Mouse (Mus musculus) activated CD4-positive, CD25-positive, alpha-beta regulatory T cell, adult 4 months (primary cell): ENCODE data around the gene Prm2. TPM values are rescaled to one million over a fixed set of nuclear protein-coding genes. Genes with fewer than 3 reads are reported as not detected.

Experiments
- ATAC-seq: one replicate; pipeline ENCODE4 v1.8.0; 2017
- polyA plus RNA-seq, 2 experiments: library from polyadenylated mRNA; unstranded; fragments of 100-300 nt; shearing (Covaris generic); gene quantifications; one replicate each; pipeline ENCODE4 v1.2.1; 2017

The Prm2 gene
- polyA plus RNA-seq = not detected

GRCm38 (mm10) chr16:10796034-10796433, at the start of gene Prm2:
Gene Prm2, minus strand, starts transcription at chr16:10796134.
- no peak for ATAC-seq

DNA sequence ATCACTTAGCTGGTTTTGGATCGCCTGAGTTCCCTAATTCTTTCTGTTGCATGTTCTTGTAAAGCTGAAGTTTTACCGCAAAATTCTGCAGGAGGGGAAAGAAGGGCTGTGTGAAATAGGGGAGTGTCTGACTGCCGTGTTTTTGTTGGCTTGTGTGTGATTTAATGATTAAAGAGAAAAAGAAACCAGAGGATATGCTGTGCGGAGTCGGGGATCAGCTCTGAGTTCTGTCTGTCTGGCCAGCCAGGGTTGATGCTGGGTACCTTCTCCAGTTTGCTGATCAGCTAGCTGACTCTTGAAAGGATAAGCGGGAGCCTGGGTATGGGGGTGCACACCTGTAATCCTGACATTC, 48.4 kb upstream of the Prm2 start:
- ATAC-seq = peak; percentile 53

GRCm38 (mm10) chr16:10843486-10844318, 47.8 kb upstream of the Prm2 start:
- peak; percentile 84 for ATAC-seq

DNA sequence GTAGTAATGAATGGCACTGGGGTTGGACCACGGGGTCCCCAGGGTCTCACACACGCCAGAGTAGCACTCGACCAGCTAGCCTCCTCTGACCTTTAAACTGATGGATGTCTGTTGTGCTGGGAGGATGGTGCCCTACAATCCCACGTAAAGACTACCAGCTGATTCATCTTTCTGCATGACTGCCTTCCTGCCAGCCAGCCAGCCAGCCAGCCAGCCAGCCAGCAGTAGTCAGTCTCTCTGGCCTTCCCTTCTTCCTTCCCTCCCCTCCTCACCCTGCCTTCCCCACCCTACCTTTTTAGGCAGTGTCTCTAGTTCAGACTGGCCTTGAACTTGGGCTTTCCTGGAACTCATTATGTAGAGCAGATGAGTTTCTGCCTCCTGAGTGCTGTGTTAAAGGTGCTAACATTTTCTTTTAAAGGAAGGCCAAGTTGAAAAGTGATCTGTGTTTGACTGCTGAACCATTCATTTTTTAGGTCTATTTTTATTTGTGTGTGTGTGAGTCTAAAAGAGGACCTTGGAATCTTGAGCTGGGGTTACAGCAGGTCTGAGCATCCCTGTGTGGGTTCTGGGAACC, 46.4 kb upstream of the Prm2 start:
- ATAC-seq = no peak

DNA sequence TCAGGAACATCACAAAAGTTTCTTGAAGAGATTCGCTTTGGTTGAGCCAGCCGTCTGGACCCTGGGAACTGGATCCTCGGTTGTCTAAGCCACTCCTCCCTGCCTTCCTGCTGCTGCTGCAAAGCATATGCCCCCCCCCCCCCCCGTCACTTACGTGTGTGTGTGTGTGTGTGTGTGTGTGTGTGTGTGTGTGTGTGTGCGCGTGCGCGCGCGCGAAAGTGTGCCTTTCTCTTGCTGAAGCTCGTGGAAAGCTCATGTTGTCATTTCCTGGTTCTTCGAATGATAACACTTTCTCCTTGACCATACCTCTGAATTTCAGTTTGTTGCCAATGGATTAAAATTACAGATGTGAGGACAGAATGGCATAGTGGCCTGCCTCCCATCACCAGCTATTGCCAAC, 44.1 kb upstream of the Prm2 start:
- ATAC-seq = no peak

DNA sequence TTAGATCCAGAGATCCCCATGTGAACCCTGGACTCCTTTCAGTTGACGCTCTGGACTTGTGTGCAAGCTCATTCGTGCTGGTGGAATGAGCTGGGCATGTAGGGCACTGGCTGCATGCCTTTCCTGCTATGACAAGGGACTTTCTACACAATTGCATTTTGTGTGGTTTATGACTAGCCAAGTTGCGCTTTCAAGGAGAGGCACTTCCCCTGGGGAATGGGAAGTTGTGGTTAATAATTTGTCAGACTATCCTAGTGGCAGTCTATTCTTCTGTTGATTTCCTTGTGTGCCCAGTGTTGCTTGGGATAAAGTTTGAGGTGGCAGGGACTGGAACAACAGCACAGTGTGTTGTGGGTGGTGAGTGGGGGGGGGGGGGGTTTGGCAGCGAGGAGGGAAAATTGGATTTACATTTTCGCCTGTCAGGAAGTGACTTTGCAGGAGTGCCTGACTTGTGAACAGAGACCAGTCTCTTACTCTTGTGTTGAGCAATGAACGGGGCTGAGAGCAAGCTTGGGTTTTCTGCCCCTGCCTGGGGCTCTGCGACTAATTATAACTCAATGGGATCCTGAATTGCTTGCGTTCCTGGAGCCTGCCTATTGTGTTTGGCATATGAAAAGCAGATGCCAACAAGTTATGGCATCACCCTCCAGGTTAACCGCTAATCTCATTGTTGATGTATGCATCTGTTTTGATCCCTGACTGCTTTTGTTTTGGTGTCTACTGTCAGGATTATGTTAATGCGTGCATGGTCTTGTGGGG, 42.7 kb upstream of the Prm2 start:
- ATAC-seq = no peak

GRCm38 (mm10) chr16:10837903-10838302, 42.0 kb upstream of the Prm2 start:
- ATAC-seq = no peak

DNA sequence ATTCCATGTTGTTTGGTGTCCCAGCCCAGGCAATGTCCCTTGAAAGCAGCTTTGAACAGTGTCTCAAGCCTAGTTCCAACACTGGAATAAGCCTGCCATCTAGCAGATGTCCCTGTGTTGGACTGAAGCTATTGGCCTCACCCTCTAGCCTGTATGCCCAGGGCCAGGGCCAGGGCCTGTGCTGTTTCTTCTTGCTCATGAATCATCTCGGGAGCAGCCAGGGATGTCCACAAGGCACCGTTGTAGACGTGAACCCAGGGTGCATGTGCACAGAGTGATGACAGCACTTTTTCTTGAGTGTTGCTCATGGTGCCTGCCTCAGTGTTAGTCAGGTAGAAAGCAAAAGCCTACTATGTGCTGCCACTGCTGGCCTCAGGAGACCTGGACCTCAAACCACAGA, 41.3 kb upstream of the Prm2 start:
- ATAC-seq = no peak

GRCm38 (mm10) chr16:10836388-10836787, 40.5 kb upstream of the Prm2 start:
- ATAC-seq = no peak

DNA sequence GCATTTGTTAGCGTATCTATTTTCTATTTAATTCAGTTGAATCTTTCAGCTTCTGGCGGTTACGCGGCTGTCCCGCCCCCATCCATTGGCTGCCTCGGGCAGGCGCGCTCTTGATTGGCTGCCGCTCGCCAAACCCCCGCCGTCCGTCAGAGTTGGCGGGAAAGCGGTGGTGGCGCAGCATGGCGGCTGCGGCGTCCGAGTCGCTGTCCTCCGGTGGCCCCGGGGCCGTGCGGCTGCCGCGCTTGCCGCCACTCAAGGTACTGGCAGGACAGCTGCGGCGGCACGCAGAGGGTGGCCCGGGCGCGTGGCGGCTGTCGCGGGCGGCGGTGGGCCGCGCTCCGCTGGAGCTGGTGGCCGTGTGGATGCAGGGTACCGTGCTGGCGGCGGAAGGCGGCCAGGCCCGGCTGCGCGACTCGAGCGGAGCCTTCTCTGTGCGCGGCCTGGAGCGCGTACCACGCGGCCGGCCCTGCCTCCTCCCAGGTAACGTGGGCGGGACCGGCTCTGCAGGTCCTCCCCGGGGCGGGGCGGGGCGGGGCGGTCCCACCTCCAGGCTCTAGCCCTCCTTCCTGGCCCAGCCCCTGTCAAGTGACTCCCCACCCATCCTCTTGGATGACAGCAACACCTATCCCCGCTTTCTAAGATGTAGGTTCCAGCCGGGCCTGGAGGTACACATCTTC, 39.1 kb upstream of the Prm2 start, which contains the start of gene Rmi2:
Rmi2 (plus strand) TSS at position 149 of the 677 bp plus-strand sequence.
- ATAC-seq = peak; percentile 85

DNA sequence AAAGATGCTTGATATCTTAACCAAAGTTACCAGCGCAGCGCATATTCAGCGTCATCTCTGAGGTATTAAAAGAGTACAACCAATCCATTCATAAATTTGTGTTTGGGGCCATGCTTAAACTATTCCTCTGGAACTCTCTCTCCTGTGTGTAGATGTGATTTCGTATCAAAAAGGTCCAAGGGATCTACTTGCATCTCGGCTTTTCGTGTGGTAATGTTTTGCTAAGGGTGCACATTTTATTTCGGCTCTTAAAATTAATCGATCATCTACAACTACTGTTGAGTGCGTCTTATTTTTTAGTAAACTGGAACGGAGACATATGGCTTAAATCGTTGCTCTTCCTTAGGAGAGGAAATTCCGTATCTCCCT, 38.6 kb upstream of the Prm2 start:
- no peak for ATAC-seq

GRCm38 (mm10) chr16:10828461-10828805, 32.5 kb upstream of the Prm2 start:
- ATAC-seq = no peak

GRCm38 (mm10) chr16:10827766-10828460, 32.0 kb upstream of the Prm2 start:
- ATAC-seq = peak; percentile 32

- no peak for ATAC-seq
These were observed 31.3 kb upstream of the Prm2 start for GRCm38 (mm10) chr16:10827269-10827668.

- ATAC-seq = no peak
These were observed 29.9 kb upstream of the Prm2 start for GRCm38 (mm10) chr16:10825840-10826239.

GRCm38 (mm10) chr16:10824536-10824935, 28.6 kb upstream of the Prm2 start:
- no peak for ATAC-seq

GRCm38 (mm10) chr16:10821387-10821786, 25.5 kb upstream of the Prm2 start:
- no peak for ATAC-seq

DNA sequence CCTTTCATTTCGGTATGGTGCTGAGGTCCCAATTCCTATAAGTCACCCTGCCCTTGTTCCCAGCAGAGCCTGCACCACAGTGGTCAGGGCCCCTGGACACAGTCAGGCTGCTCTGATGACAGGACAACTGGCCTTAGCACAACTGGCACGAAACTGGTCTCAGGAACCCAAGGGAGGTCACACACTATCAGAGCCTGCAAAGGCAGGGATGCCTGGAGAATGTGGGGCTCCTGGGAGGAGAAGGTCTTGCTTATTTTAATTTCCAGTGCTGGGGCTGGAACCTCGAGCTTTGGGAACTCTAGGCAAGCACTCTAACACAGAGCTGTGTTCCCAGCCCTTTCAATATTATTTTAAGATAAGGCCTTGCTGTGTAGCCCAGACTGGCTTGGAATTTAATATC, 24.0 kb upstream of the Prm2 start:
- ATAC-seq = no peak

DNA sequence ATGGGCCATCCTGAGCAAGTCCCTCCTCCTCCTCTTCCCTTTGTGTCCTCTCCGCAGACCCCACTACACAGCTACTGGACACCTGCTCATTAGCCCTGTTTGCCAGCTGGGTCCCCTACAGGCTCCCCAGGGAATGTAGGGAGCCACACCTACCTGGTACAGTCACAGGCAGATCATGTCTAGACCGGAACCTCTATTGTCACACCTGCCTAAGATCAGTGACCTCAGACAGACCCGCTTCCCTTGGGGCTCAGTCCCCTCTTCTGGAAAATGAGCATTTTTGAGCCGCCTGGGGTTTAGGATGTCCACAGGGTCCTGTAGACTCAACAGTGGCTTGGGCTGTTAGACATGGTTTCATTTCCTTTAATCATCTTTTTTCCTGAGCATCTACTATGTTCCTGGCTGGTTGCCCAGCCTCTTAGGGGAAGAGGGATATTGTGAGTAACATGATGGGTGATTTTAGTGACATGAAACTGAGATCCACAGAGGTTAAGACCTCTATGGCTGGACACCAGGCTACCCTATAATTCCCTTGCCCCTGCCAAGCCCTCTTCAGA, 22.7 kb upstream of the Prm2 start:
- ATAC-seq = no peak

GRCm38 (mm10) chr16:10814864-10815263, 18.9 kb upstream of the Prm2 start:
- ATAC-seq = peak; percentile 47

DNA sequence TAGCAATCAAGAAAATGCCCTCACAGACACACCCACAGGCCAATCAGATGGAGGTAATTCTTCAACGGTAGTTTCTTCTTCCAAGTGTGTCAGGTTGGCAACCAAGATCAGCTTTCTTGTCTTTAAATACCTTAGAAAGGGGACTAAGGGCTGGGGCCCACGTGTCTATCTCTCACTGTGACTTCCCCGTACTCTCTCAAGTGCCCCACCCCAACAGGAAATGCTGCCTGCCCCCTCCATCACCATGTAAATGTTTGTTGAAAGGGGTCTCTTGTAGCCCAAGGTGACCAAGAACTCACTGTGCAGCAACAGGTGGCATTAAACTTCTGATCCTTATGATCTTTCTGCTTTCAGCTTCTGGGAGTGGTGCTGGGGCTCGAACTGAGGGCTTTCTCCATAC, 17.8 kb upstream of the Prm2 start:
- ATAC-seq = no peak

- ATAC-seq = peak; percentile 25
These were observed 17.0 kb upstream of the Prm2 start, which contains the start of gene Gm11172 for GRCm38 (mm10) chr16:10812865-10813371. Gene Gm11172, plus strand, starts transcription at chr16:10812915.
